Mouse (Mus musculus): ENCODE measurements at regions not wholly inside any gene's neighbourhood (a gene's known extent, or its start where the extent isn't known, plus 50 kb on each side); places are given as distances from the start of the nearest gene placed in this dataset.

DNA sequence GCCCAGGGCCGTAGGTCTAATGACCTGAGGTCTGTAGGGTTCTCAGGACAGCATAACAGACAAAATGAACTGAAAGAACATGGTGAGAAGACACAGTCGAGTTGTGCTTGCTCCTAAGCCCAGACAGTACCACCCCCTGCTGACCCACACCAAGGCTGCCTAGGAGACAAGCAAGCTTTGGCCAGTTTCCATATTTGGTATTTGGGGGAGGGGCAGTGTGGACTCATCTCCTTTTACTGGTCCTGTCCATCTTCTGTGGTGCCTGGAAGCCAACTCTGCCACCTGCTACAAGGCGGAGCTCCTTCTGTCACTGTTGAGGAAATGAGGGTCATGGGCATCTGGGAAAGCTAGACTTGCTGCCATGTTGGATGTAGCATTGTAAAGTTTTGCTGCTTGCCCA, 68.9 kb downstream of the Tex29 start:
- DNase-seq, result no peak

DNA sequence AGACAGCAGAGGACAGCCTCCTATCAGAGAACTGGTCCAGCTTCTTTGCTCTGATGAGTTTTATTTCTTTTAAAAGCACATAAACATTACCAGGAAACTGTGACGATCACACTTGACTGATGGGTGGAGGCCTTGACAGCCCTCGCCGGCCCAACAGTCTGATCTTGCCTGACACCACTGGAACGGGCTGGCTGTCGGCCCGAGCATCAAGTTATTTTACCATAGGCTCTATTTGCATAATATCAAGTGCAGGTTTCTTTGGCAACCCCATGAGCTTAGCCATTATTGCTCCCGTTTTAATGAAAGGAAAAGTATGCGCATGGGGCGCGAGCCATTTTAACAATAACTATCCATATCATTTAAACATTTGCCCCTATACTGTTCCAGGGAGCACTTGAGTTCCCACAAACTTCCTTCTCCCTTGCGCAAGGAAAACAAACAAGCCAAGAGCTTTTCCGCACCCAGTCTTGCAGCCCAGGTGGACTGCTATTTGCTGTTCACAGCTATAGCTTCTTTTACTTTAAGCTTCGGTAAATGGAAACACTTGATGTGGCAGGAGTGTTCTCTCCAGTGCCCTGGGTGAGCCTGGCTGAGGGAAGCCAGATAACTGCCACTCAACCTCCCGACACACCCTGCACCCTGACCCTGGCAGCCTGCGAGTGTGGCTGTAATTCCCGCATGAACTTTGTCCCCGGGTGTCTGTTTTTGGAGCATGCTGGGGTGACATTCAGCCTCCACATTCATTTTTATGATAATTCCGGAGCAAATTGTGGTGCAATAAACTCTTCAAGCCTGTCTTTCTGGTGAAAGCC, 71.6 kb downstream of the Tex29 start:
- DNase-seq, result no peak

DNA sequence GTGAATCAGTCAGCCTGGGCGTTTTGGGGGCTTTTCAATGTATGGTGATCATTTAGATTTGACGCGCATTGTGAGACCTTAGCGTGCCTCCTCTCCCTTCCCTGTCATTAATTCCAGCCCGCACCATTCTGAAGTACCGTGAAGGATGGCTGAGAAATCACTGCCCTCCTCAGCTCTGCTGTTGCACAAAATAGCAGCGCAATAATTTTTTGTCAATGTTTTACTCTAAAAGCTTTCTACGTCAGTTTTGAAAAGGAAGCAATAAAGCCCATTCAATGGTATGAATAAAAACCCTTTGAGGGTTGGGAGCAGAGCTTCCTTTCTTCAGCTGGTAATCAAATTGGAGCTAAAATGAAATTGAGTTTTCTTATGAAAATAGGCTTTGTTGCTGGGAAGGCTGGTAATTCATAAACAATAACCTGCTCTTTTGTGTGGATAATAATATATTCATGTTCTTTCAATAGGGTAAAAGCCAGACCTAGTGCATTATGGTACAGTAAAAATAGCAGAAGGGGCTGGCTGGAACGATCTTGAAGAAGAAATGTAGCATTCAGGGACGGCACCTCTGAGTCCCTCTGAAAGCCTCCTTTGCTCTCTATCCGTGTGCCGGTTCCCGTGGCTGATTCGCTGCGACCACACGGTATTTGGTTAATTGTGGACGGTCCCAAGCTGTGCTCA, 72.3 kb downstream of the Tex29 start:
- DNase-seq, result no peak

DNA sequence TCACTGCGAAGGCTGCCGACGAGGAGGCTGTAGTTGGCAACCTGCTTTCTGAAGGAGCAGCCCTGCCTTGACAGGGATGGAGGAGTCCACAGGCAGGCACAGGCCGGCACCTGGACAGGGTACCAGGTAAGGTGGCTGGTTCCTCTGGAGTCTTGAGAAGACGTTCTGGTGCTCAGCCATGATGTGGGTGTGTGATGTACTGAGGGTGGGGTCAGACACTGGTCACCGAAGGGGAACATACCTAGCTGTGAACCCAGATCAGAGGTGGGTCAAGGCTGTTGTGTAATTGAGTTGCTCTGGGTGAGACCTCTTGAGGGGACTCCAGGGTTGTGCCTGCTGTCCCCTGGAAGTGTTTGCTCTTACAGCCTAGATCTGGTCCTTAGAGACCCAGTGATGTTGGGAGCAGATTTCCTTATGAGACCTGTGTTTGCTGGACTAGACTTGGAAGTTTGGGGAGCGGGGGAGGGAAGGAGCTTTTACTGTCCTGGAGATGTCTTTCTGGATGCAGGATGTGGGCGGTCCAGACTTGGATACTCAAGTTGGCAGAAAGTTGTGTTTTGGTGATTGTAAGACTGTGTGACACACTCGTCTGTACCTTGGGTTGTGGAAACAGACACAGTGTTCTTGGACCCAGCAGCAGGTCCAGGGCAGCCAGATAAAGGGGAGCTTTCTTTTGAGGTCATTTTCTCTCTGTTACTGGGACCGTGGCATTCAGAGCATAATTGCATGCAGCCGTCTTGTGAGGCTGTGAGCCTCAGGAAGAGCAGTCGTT, 73.0 kb downstream of the Tex29 start:
- no peak for DNase-seq

DNA sequence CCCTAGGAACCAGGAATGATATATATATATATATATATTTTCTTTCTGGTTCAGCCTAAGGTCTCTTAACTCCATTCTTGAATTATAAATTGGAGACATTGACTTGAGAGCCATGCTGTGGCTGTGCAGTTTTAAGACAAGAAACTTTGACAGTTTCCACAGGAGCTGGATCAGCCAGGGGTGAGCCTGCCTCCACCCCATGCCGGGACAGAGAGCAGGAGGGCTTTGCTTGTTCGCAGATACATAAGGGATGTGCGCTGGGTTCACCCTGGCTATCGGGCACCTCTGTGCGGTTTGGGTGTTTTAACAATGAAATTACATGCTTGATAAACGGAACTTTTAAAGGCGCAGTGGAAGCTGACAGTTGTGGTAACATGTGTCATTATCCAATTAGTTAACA, 73.9 kb downstream of the Tex29 start:
- DNase-seq, result no peak

DNA sequence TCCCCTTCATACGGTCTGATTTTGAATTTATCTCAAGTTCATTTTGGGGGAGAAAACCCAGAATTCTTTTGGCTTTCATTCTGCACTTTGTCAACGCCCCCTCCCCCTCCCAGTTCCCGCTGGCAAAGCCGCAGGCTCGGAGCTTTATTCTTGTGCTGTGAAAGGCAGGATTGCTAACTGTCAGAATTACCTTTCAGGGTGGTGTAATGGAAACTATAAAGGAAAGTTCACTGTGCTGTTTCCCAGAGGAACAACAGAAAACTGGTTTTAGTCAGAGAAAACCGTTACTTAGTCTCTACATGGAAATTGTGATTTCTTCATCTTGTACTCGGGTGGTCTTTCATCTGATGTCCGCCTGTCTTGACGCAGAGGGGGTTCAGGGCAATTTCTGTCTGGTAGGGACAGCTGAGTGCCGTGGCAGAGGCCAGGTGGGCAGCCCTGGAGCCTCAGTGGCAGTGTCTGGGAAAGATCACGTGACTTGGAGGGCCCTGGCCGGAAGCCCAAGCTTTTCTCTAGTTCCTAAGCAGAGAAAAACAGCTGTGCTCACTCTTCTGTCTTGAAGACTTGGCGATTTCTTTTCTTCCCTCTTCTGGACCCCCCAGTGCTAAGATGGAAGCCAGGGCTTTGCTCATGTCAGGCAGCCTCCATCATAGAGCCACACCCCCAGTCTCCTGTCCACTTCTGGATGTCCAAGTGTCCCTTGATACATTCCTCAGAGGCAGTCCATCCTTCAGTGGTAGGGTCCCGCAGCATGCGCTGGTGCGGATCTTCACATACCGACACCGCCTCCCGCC, 74.6 kb downstream of the Tex29 start:
- DNase-seq, result no peak

DNA sequence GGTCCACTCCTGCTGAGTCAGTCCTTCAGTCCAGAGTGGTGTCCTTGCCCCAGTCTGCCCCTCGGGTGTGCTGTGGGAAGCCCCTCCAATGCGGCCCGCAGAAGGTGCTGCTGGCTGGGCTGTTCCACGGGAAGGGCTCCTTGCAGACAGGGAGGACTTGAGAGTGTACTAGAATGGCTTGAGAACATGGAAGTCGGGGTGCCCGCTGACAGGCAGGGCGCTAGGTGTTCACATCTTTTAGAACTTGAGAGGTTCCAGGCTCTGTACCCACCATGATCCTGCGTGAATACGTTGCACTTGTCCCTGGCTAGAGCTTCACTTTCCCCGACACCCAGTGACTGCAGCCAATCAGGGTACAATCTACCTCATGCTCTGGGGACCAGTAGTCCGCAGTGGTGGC, 75.4 kb downstream of the Tex29 start:
- no peak for DNase-seq

DNA sequence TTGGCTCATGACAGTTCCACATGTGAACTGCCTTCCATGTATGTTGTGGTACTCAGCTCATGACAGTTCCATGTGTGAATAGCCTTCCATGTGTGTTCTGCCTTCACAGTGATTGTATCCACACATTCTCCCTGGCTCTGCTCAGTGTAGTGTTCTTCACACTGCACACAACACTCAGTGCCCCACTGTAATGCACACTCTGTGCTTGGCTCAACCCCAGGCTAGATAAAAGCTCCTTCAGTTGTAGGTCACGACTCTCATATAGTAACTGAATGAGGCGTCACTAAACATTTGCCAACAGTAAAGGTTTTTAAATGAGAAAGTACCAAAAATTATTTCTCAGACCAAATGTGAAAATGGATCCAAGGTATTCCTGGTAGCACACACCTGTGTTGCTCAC, 79.6 kb downstream of the Tex29 start:
- no peak for DNase-seq

DNA sequence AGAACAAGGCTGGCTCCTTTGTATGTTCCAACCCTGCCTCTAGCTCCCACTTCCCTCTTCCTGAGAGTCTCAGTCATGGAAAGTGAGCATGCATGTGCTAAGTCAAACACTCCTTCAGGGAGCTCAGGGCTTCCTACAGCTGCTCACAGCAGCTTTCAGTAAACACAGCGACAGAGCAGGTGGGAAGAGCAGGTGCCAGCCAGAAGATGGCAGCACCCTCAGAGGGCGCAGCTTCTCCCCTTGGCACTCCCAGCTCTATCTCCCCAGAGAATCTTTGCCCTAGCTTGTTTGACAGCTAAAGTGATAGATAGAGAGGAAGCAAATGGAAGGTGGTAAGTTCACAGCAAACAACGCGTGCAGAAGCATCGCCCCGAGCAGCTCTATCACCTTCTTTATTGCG, 82.8 kb downstream of the Tex29 start:
- DNase-seq, result no peak

DNA sequence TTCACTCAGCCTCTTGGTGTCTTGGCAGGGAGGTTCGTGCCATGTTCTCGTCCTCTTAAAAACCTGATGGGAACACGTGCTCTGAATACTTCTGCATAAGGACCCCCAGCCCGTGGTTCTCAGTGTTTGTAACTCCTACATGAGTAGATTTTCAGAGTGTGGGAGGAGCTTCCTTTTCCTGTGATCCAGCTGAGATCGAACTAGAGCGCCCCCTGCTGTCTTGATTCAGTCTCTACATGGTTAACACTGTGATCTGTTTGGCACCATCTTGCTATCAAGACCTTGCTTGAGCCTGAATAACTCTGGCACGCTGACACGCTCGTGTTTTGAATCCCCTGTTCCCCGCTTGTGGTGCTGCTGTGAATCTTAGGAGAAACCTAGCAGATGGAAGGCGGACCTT, 83.9 kb downstream of the Tex29 start:
- peak; percentile 72 to 79 for DNase-seq

DNA sequence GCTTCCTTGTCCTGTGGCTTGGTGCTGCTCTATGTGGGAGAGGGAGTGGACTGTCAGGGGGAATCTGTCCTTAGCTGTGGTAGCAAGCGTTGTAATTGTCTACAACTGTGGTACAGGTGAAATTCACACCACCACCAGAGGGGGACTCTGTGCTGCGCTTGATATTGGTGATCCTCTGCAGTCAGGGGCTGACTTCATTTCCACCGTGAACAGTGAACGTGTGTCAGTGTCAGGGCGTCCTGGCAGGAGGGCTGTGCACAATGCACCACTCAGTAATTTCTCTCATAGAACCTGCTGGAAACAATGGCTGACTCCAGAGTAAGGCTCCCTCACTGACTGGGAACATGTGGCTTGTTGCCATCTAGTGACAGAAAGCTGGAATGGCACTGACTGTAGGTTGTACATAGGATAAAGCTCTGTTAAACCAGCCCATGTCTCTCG, 102.6 kb downstream of the Tex29 start:
- peak; percentile 43 to 57 for DNase-seq

DNA sequence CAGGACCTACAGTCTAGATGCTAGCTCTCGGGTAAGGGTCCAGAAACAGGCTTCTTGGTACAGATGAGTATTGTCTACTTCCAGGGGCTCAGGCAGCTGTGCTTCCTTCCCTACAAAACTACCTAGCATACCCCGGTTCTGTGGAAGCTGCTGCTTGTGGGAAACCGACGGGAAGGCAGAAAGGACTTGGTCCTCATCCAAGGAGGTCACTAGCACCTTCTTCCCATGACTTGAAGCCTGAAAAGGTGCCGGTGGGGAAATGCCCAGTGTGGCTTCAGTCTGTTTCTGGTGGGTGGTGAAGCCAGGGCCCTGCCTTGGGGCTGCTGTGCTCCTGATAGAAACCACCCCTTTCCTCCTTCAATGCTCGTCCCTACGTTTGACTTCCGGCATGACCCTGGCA, 107.5 kb downstream of the Tex29 start:
- DNase-seq, result no peak

DNA sequence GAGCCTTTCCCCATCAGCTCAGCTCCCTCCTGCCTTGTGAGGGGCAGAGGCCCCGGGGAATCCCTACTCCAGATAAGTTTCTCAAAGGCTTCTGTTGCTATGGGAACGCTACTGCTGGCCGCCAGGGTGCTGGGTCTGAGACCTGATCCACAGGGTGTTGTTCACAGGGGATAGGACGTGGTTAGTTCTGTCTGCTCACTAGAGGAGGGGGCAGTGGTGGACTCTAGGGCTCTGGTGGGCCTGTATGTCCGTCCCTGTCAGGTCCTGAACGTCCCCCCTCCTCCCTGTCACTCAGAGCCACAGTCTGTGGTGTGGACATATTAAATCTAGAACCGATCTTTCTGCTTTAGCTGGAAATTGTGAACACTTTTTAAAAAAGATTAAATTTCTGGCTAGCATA, 116.0 kb downstream of the Tex29 start:
- no peak for DNase-seq

DNA sequence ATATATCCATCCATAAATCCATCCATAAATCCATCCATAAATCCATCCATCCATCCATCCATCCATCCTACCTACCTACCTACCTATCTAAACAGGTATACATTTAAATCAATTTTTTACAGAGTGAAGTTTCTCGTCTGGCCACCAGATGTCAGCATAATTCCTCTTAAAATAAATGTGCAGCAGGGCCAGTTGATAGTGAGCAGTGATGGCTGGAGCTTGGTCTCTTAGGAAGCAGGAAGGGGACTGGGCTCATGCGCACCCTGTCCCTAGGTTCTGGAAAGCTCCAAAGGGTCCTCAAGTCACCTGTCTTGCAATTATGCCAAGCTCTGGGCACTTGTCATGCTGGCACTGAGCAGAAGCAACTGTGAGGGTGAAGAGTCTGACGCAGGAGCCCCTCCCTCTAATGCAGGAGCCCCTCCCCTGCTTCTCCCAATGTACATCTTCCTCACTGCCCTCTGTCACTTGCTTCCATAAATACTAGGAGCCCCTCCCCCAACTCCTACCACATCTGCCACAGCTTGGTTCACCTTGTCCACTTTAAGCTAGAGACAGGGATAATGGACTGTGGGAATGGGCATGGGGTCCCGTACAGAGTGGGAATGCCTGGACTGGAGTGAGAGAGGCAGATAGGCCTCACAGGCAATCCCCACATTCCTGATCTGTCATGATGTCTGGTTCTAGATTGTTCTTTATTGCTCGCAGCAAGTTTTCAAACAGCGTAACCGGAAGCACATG, 116.9 kb downstream of the Tex29 start:
- DNase-seq, result peak; percentile 14 to 60

DNA sequence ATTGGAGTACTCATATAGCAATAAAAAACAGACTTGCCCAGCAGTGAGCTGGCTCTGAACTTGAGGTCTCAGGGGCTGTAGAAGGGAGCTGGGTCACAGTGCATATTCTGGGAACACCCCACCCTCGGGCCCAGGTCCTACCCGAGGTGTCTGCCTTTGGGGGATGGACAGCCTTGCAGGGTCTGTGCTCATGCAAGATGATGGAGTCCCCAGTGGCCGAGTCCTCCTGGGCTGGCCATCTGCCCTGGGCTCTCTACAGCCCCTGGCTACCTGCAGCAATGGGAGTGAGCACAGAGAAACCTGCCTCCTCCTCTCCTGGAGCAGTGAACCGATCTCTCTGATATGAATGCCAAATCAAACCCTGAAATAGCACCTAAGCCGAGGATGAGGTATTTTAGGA, 117.9 kb downstream of the Tex29 start:
- DNase-seq, result no peak

DNA sequence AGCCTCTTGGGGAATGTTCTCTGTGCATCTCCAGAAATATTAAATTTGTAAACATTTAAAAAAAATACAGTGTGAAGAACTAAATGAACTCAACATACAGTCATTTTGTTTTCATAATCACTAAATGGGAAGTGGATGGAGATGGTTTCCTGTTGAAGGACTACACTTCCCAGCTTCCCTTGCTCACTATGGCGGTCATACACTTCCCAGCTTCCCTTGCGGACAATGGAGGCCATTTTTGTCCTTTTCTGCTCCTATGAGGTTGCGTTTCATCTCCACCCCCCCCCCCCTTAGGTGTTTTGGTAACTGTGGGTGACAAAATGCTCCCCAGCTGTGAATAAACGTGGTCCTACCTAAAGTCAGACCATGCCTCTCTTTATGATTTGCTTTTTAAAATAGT, 119.2 kb downstream of the Tex29 start:
- DNase-seq, result no peak

DNA sequence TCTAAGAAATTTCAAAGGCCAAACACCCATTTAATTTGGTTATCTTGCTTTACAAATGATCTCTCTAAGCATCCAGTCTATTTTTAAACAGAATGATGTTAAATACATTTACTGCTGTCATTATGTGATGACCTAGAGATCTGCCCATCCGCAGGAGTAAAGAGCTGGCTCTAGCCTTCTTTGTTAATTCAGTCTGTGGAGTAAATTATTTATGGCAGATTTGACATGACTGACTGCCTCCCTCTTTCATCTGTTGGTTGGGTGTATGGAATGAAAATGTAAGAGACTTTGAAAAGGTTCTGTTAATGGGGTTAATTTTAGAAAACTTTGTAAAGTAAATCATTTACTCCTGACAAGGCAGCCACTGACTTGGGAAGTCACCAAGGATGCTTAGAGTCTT, 123.3 kb downstream of the Tex29 start:
- no peak for DNase-seq

DNA sequence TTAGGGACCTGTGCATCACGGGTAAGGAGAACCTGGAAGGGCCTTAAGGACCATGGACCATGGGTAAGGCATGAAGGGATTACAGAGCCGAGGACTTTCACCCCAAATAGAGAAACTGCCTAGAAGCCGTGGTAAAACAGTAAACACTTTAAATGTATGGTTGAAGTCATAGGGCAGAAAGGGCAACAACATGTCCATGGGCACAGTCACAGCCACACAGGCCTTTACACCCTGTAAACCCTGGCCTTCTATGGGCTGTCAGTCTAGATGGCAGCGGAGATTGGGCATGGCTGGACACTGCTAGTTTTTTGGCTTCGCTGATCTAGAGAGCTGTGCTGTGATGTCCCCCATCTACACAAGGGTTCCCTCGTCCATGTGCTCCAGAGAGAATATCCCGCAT, 127.4 kb downstream of the Tex29 start:
- no peak for DNase-seq

DNA sequence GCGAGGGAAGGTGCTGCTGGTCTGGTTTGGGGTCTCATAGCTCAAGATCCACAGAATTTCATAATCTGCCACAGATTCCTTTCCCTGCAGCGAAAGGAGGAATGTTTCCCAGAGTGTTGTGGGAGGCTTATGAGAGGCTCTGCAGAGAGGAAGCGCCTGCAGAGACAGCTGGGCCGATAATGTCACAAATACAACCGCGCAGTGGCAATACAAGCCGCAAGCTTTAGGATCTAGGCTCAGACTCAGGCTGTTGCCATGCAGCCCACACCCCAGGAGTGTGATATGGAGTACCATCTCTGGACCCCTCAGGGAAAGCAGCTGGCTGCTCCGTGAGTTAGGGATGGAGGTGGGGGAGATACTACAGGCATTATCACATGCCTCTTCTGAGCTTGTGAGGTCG, 130.2 kb downstream of the Tex29 start:
- no peak for DNase-seq

DNA sequence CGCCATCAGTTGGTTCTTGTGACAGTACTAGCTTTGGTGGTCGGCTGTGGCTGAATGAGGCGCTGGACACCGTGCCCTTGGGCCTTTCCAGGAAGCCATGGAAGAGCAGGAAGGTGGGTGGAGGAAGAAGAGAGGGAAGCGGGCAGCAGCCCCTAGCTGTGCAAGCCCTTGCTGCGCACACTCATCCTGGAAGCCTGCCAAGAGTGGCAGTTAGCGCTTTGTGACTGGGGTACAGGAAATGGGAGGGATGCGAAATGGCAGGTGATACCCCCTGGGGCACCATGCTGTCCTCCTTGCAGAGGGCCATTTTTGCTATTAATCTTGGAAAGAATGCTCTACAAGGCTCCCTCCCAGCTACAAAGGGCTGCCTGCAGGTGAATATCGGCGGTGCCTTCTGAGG, 133.2 kb downstream of the Tex29 start:
- DNase-seq, result peak in 1 of 2 experiments; percentile 6

DNA sequence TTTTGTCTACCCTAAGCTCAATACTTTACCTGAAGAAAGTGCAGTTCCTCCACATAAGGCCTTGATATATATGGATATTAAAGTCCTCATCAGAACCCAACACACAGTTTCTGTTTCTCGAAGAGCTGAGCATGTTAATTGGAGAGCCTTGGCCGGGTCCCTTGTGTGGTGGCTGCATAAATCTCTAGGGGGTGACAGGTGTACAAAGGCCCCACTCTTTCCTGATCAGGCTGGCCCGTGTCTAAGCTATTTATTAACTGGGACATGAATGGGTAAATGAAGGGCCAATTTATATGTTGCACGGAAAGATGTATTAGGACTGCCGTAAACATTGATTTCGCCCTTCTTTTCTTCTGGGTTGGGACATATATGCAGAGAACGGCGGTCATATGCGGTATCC, 136.8 kb downstream of the Tex29 start:
- no peak for DNase-seq

DNA sequence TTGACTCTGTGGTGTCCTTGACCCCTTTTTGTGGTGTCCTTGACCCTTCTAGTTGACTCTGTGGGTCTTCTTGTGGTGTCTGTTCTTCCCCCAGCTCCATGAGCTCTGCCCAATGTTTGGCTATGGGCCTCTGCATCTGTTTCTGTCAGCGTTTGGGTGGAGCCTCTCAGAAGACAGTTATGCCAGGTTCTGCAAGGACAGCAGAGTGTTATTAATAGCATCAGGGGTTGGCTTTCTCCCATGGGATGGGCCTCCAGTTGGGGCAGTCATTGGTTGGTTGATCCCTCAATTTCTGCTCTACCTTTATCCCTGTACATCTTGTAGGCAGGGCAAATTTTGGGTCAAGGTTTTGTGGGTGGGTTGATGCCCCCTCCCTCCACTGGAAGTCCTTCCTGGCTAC, 138.8 kb downstream of the Tex29 start:
- no peak for DNase-seq
